Mouse (Mus musculus) heart, embryonic 16.5 days (tissue): ENCODE data around the gene Rpgrip1l. TPM values are rescaled to one million over a fixed set of nuclear protein-coding genes. Genes with fewer than 3 reads are reported as not detected.

Experiments
- ATAC-seq: fragments of 200-750 bp; cut with Nextera tagmentation; replicated peaks from 2 replicates; pipeline ENCODE4 v1.8.0; 2017; ENCODE audit warnings: moderate number of reproducible peaks; ENCODE audit not compliant: insufficient read depth, low FRiP score; ENCODE audit errors: extremely low read depth
- H3K27ac ChIP-seq: fragments of 300-500 bp; sonication (generic); 2 replicates; pipeline ENCODE4 v1.5.1; 2014; ENCODE audit warnings: mild to moderate bottlenecking, low read length, control low read depth, moderate library complexity
- H3K27me3 ChIP-seq: fragments of 300-500 bp; sonication (generic); 2 replicates; pipeline ENCODE4 v1.6.1; 2014; ENCODE audit warnings: low read length, mixed read lengths; ENCODE audit not compliant: control insufficient read depth, insufficient read depth
- H3K36me3 ChIP-seq: fragments of 300-500 bp; sonication (generic); 2 replicates; pipeline ENCODE4 v1.6.1; 2014; ENCODE audit not compliant: control insufficient read depth, insufficient read depth
- H3K4me1 ChIP-seq: fragments of 300-500 bp; sonication (generic); 2 replicates; pipeline ENCODE4 v1.6.1; 2014; ENCODE audit warnings: low read length, mixed read lengths; ENCODE audit not compliant: control insufficient read depth, insufficient read depth
- H3K4me2 ChIP-seq: fragments of 300-500 bp; sonication (generic); 2 replicates; pipeline ENCODE4 v1.6.1; 2014; ENCODE audit warnings: low read depth, mild to moderate bottlenecking, control low read depth, low read length
- H3K4me3 ChIP-seq: fragments of 300-500 bp; sonication (generic); 2 replicates; pipeline ENCODE4 v1.5.1; 2014; ENCODE audit warnings: mild to moderate bottlenecking, control low read depth, low read length
- H3K9ac ChIP-seq: fragments of 300-500 bp; sonication (generic); 2 replicates; pipeline ENCODE4 v1.6.1; 2014; ENCODE audit warnings: low read length, control low read depth
- H3K9me3 ChIP-seq: fragments of 300-500 bp; sonication (generic); replicated peaks from 2 replicates; pipeline ENCODE4 v1.6.1; 2016; ENCODE audit warnings: low read length; ENCODE audit not compliant: control insufficient read depth
- WGBS: fragments of 180-500 bp; shearing (Covaris S2); extraction: QIAGEN DNeasy Blood & Tissue Kit; methylation state at CpG from one replicate; pipeline ENCODE4 v1.1.7; 2014; 5-methylcytosine and 5-hydroxymethylcytosine counted together
- polyA plus RNA-seq: library from polyadenylated mRNA; unstranded; fragments of >200 nt; fragmentation: Nextera tagmentation; extraction: Ambion mirVana; gene quantifications from 2 replicates; pipeline ENCODE4 v1.2.1, GENCODE M21; 2015

Rpgrip1l gene
- polyA plus RNA-seq, 1 experiment from 2014 or later: 7.5 TPM

- no peak overlapping the region for H3K27ac ChIP-seq
- no peaks in the 10 kb centered on the region for H3K27me3 ChIP-seq
- no peaks in the 10 kb centered on the region for H3K9me3 ChIP-seq
- peaks cover 6% of the 10 kb centered on the region; the same call in 1 of the 2 replicates for H3K4me1 ChIP-seq
- no peak overlapping the region for H3K4me2 ChIP-seq
- H3K4me3 ChIP-seq: no peak overlapping the region
- H3K36me3 ChIP-seq: no peaks in the 10 kb centered on the region
- no peak for ATAC-seq
- no peak overlapping the region for H3K9ac ChIP-seq
- 76% methylated on average over 12 of the region's 12 CpGs for WGBS
These were observed 116.4 kb downstream of the Rpgrip1l start for GRCm38 (mm10) chr8:91196661-91197060.

- H3K4me2 ChIP-seq: no peak overlapping the region
- H3K27ac ChIP-seq: no peak overlapping the region
- peaks cover 6% of the 10 kb centered on the region; the same call in 1 of the 2 replicates for H3K4me1 ChIP-seq
- H3K36me3 ChIP-seq: no peaks in the 10 kb centered on the region
- WGBS: 75% methylated on average over 2 of the region's 2 CpGs
- no peak overlapping the region for H3K4me3 ChIP-seq
- H3K9ac ChIP-seq: no peak overlapping the region
- peaks cover 4% of the 10 kb centered on the region for H3K27me3 ChIP-seq
- H3K9me3 ChIP-seq: no peaks in the 10 kb centered on the region
- ATAC-seq: no peak
These were observed 119.0 kb downstream of the Rpgrip1l start for GRCm38 (mm10) chr8:91194081-91194480.

GRCm38 (mm10) chr8:91192941-91193340 is 120.1 kb downstream of the Rpgrip1l start:
- H3K4me2 ChIP-seq: no peak overlapping the region
- peaks cover 1% of the 10 kb centered on the region; the same call in 1 of the 2 replicates for H3K4me1 ChIP-seq
- H3K9ac ChIP-seq: no peak overlapping the region
- no peak for ATAC-seq
- 76% methylated on average over 5 of the region's 5 CpGs for WGBS
- H3K9me3 ChIP-seq: no peaks in the 10 kb centered on the region
- H3K27me3 ChIP-seq: peaks cover 6% of the 10 kb centered on the region
- H3K4me3 ChIP-seq: no peak overlapping the region
- H3K36me3 ChIP-seq: no peaks in the 10 kb centered on the region
- no peak overlapping the region for H3K27ac ChIP-seq

- peaks cover 6% of the 10 kb centered on the region for H3K27me3 ChIP-seq
- no peak overlapping the region for H3K27ac ChIP-seq
- no peaks in the 10 kb centered on the region for H3K36me3 ChIP-seq
- peak overlapping the region; percentile 3; the same call in 1 of the 2 replicates for H3K9ac ChIP-seq
- no peaks in the 10 kb centered on the region for H3K9me3 ChIP-seq
- H3K4me2 ChIP-seq: peak overlapping the region; percentile 56
- 5% methylated on average over 17 of the region's 17 CpGs for WGBS
- H3K4me3 ChIP-seq: no peak overlapping the region
- peak; percentile 80; the same call in 1 of the 2 replicates for ATAC-seq
- no peaks in the 10 kb centered on the region for H3K4me1 ChIP-seq
These were observed 122.2 kb downstream of the Rpgrip1l start for GRCm38 (mm10) chr8:91190816-91191340.

GRCm38 (mm10) chr8:91188152-91188551 is 124.9 kb downstream of the Rpgrip1l start:
- 61% methylated on average over 9 of the region's 11 CpGs for WGBS

GRCm38 (mm10) chr8:91186372-91186771 is 126.7 kb downstream of the Rpgrip1l start:
- Histone ChIP-seq H3K9ac (no peak overlapping the region), H3K4me3 (no peak overlapping the region), H3K4me2 (no peak overlapping the region), H3K27me3 (peaks cover 6% of the 10 kb centered on the region), H3K4me1 (no peaks in the 10 kb centered on the region), H3K9me3 (peaks cover 3% of the 10 kb centered on the region; the same call in 1 of the 2 replicates), H3K36me3 (no peaks in the 10 kb centered on the region), H3K27ac (no peak overlapping the region)
- 70% methylated on average over 12 of the region's 12 CpGs for WGBS
- no peak for ATAC-seq

More at GRCm38 (mm10) chr8:91188152-91188551, 124.9 kb downstream of the Rpgrip1l start:
- no peak overlapping the region for H3K9ac ChIP-seq
- no peak for ATAC-seq
- H3K36me3 ChIP-seq: no peaks in the 10 kb centered on the region
- H3K27me3 ChIP-seq: peaks cover 6% of the 10 kb centered on the region
- no peaks in the 10 kb centered on the region for H3K4me1 ChIP-seq
- H3K9me3 ChIP-seq: peaks cover 3% of the 10 kb centered on the region; the same call in 1 of the 2 replicates
- no peak overlapping the region for H3K27ac ChIP-seq
- no peak overlapping the region for H3K4me2 ChIP-seq
- no peak overlapping the region for H3K4me3 ChIP-seq

GRCm38 (mm10) chr8:91177708-91178107 is 135.4 kb downstream of the Rpgrip1l start:
- Histone ChIP-seq H3K27ac (no peak overlapping the region), H3K4me3 (no peak overlapping the region), H3K4me1 (no peaks in the 10 kb centered on the region), H3K27me3 (no peaks in the 10 kb centered on the region), H3K9ac (no peak overlapping the region), H3K9me3 (no peaks in the 10 kb centered on the region), H3K4me2 (no peak overlapping the region), H3K36me3 (no peaks in the 10 kb centered on the region)
- ATAC-seq: no peak
- 0% methylated on average over 1 of the region's 1 CpGs for WGBS

- ATAC-seq: no peak
- Histone ChIP-seq H3K27me3 (no peaks in the 10 kb centered on the region), H3K36me3 (no peaks in the 10 kb centered on the region), H3K4me3 (no peak overlapping the region), H3K27ac (no peak overlapping the region), H3K4me2 (no peak overlapping the region), H3K9me3 (no peaks in the 10 kb centered on the region), H3K4me1 (no peaks in the 10 kb centered on the region), H3K9ac (no peak overlapping the region)
- WGBS: 74% methylated on average over 14 of the region's 14 CpGs
These were observed 136.9 kb downstream of the Rpgrip1l start for GRCm38 (mm10) chr8:91176176-91176575.

GRCm38 (mm10) chr8:91171605-91172004 is 141.5 kb downstream of the Rpgrip1l start:
- Histone ChIP-seq H3K36me3 (no peaks in the 10 kb centered on the region), H3K4me1 (no peaks in the 10 kb centered on the region), H3K4me2 (no peak overlapping the region), H3K9ac (no peak overlapping the region), H3K9me3 (no peaks in the 10 kb centered on the region), H3K27me3 (no peaks in the 10 kb centered on the region), H3K27ac (no peak overlapping the region), H3K4me3 (no peak overlapping the region)
- ATAC-seq: no peak
- 73% methylated on average over 13 of the region's 13 CpGs for WGBS
